Mouse (Mus musculus): ENCODE measurements around the gene Adamts17. TPM values are rescaled to one million over a fixed set of nuclear protein-coding genes. Genes with fewer than 3 reads are reported as not detected.

The Adamts17 gene
- total and polyA plus RNA-seq, 3 experiments = 0.33 to 0.42 TPM; not detected in 1

GRCm38 (mm10) chr7:66998821-66999220 lies 159.3 kb downstream of the Adamts17 start:
- no peaks in the 10 kb centered on the region for H3K27me3 ChIP-seq (ENCODE audit: control insufficient read depth in 1 of 2, insufficient read depth in 2 of 2, low read length in 2 of 2)
- H3K9me3 ChIP-seq (replicated peaks; ENCODE audit: insufficient read depth, low read length) = no peaks in the 10 kb centered on the region
- H3K4me1 ChIP-seq (ENCODE audit: control insufficient read depth in 1 of 2, insufficient read depth in 2 of 2, low read length in 2 of 2) = no peaks in the 10 kb centered on the region
- DNase-seq (ENCODE audit: low read depth, low spot score) = no peak
- H3K36me3 ChIP-seq (ENCODE audit: control insufficient read depth in 1 of 2, insufficient read depth in 2 of 2, low read length in 2 of 2) = no peaks in the 10 kb centered on the region
- H3K4me3 ChIP-seq (ENCODE audit: control insufficient read depth in 1 of 2, insufficient read depth in 1 of 2, low read depth in 2 of 2, low read length in 2 of 2) = no peak overlapping the region
- TF ChIP-seq TBP (IDR thresholded peaks at IDR 0.05; ENCODE audit: low read depth, low read length) (no peak), POLR2AphosphoS2 (IDR thresholded peaks at IDR 0.05; ENCODE audit: low read length) (no peak), E2F4 (IDR thresholded peaks at IDR 0.05; ENCODE audit: borderline replicate concordance, low read depth, low read length) (no peak), CHD1 (IDR thresholded peaks at IDR 0.05; ENCODE audit: low read depth, low read length) (no peak), UBTF (IDR thresholded peaks at IDR 0.05; ENCODE audit: borderline replicate concordance, insufficient read depth, low read depth, low read length) (no peak), GABPA (IDR thresholded peaks at IDR 0.05; ENCODE audit: low read depth, low read length) (no peak), GATA1 (IDR thresholded peaks at IDR 0.05; ENCODE audit: low read depth, low read length) (no peak), USF1 (IDR thresholded peaks at IDR 0.05; ENCODE audit: low read depth, low read length) (no peak), ETS1 (IDR thresholded peaks at IDR 0.05; ENCODE audit: low read depth, low read length) (no peak), POLR2A (IDR thresholded peaks at IDR 0.05; ENCODE audit: control insufficient read depth in 1 of 2, insufficient read depth in 1 of 2, low read depth in 1 of 2, low read length in 2 of 2, poor library complexity in 1 of 2) (no peak), ZMIZ1 (IDR thresholded peaks at IDR 0.05; ENCODE audit: low read depth, low read length) (no peak), TAL1 (IDR thresholded peaks at IDR 0.05; ENCODE audit: low read length) (no peak)
- no peaks in the 10 kb centered on the region for H3K79me2 ChIP-seq (ENCODE audit: control insufficient read depth, insufficient read depth, low read length, poor library complexity)
- no peak overlapping the region for H3K9ac ChIP-seq (ENCODE audit: control insufficient read depth, low read depth, low read length, poor library complexity, severe bottlenecking)
- H3K27ac ChIP-seq (ENCODE audit: control insufficient read depth, low read depth, low read length) = no peak overlapping the region

GRCm38 (mm10) chr7:67003648-67004047 lies 164.1 kb downstream of the Adamts17 start:
- no peak for DNase-seq (ENCODE audit: low read depth, low spot score)
- H3K79me2 ChIP-seq (ENCODE audit: control insufficient read depth, insufficient read depth, low read length, poor library complexity) = no peaks in the 10 kb centered on the region
- no peak for TF ChIP-seq SIN3A (IDR thresholded peaks at IDR 0.05; ENCODE audit: low read length)
- no peak overlapping the region for H3K9ac ChIP-seq (ENCODE audit: control insufficient read depth, low read depth, low read length, poor library complexity, severe bottlenecking)
- no peaks in the 10 kb centered on the region for H3K4me1 ChIP-seq (ENCODE audit: control insufficient read depth in 1 of 2, insufficient read depth in 2 of 2, low read length in 2 of 2)
- H3K9me3 ChIP-seq (replicated peaks; ENCODE audit: insufficient read depth, low read length) = no peaks in the 10 kb centered on the region
- H3K27me3 ChIP-seq (ENCODE audit: control insufficient read depth in 1 of 2, insufficient read depth in 2 of 2, low read length in 2 of 2) = no peaks in the 10 kb centered on the region
- no peaks in the 10 kb centered on the region for H3K36me3 ChIP-seq (ENCODE audit: control insufficient read depth in 1 of 2, insufficient read depth in 2 of 2, low read length in 2 of 2)
- no peak overlapping the region for H3K4me3 ChIP-seq (ENCODE audit: control insufficient read depth in 1 of 2, insufficient read depth in 1 of 2, low read depth in 2 of 2, low read length in 2 of 2)
- H3K27ac ChIP-seq (ENCODE audit: control insufficient read depth, low read depth, low read length) = no peak overlapping the region

- TF ChIP-seq USF1 (IDR thresholded peaks at IDR 0.05; ENCODE audit: low read depth, low read length) = no peak
- no peak for TF ChIP-seq MYC (IDR thresholded peaks at IDR 0.05; ENCODE audit: low read depth, low read length)
- no peak for TF ChIP-seq ZMIZ1 (IDR thresholded peaks at IDR 0.05; ENCODE audit: low read depth, low read length)
- no peak for TF ChIP-seq NELFE (IDR thresholded peaks at IDR 0.05; ENCODE audit: low read depth, low read length)
- no peak for TF ChIP-seq GABPA (IDR thresholded peaks at IDR 0.05; ENCODE audit: low read depth, low read length)
- TF ChIP-seq RCOR1 (IDR thresholded peaks at IDR 0.05; ENCODE audit: low read depth, low read length) = no peak
- no peak for TF ChIP-seq MAZ (IDR thresholded peaks at IDR 0.05; ENCODE audit: low read depth, low read length)
- no peak for TF ChIP-seq NRF1 (IDR thresholded peaks at IDR 0.05; ENCODE audit: insufficient read depth, low read depth, low read length, poor library complexity, severe bottlenecking)
- TF ChIP-seq TBP (IDR thresholded peaks at IDR 0.05; ENCODE audit: low read depth, low read length) = no peak
- TF ChIP-seq CHD2 (IDR thresholded peaks at IDR 0.05; ENCODE audit: low read length) = no peak
- no peak for TF ChIP-seq POLR2A (IDR thresholded peaks at IDR 0.05; ENCODE audit: control insufficient read depth in 1 of 2, insufficient read depth in 1 of 2, low read depth in 1 of 2, low read length in 2 of 2, poor library complexity in 1 of 2)
- no peak for TF ChIP-seq TAL1 (IDR thresholded peaks at IDR 0.05; ENCODE audit: low read length)
- TF ChIP-seq MEF2A (IDR thresholded peaks at IDR 0.05; ENCODE audit: extremely low read depth, insufficient replicate concordance, low read depth, low read length, poor library complexity, severe bottlenecking) = no peak
- no peak for TF ChIP-seq SIN3A (IDR thresholded peaks at IDR 0.05; ENCODE audit: low read length)
- DNase-seq (ENCODE audit: low read depth, low spot score) = no peak
Observed at GRCm38 (mm10) chr7:67004220-67004619, 164.7 kb downstream of the Adamts17 start.

More at GRCm38 (mm10) chr7:67004220-67004619, 164.7 kb downstream of the Adamts17 start:
- H3K27me3 ChIP-seq (ENCODE audit: control insufficient read depth in 1 of 2, insufficient read depth in 2 of 2, low read length in 2 of 2) = no peaks in the 10 kb centered on the region
- no peak overlapping the region for H3K27ac ChIP-seq (ENCODE audit: control insufficient read depth, low read depth, low read length)
- no peaks in the 10 kb centered on the region for H3K36me3 ChIP-seq (ENCODE audit: control insufficient read depth in 1 of 2, insufficient read depth in 2 of 2, low read length in 2 of 2)
- no peak overlapping the region for H3K9ac ChIP-seq (ENCODE audit: control insufficient read depth, low read depth, low read length, poor library complexity, severe bottlenecking)
- no peaks in the 10 kb centered on the region for H3K9me3 ChIP-seq (replicated peaks; ENCODE audit: insufficient read depth, low read length)
- H3K79me2 ChIP-seq (ENCODE audit: control insufficient read depth, insufficient read depth, low read length, poor library complexity) = no peaks in the 10 kb centered on the region
- no peaks in the 10 kb centered on the region for H3K4me1 ChIP-seq (ENCODE audit: control insufficient read depth in 1 of 2, insufficient read depth in 2 of 2, low read length in 2 of 2)
- H3K4me3 ChIP-seq (ENCODE audit: control insufficient read depth in 1 of 2, insufficient read depth in 1 of 2, low read depth in 2 of 2, low read length in 2 of 2) = no peak overlapping the region

Data from MEL (cell line).